Mouse (Mus musculus) testis, adult 2 months (tissue): Measurements from ENCODE around the gene P3h3. TPM values are rescaled to one million over a fixed set of nuclear protein-coding genes. Genes with fewer than 3 reads are reported as not detected.
"Not testable (repeated sequence)": the region's sequence is repeated elsewhere in the genome, so short reads cannot be mapped to it uniquely, and the experiment has no call there.

Experiments
- H3K27ac ChIP-seq: fragments of 200-500 bp; 2 replicates; pipeline ENCODE4 v1.5.1; 2012; ENCODE audit warnings: low read depth, low read length; ENCODE audit not compliant: control insufficient read depth, insufficient read depth
- H3K27me3 ChIP-seq: fragments of 200-500 bp; 2 replicates; pipeline ENCODE4 v1.6.1; 2012; ENCODE audit warnings: mild to moderate bottlenecking, low read length, moderate library complexity; ENCODE audit not compliant: control insufficient read depth, insufficient read depth
- H3K36me3 ChIP-seq: fragments of 200-500 bp; 2 replicates; pipeline ENCODE4 v1.6.1; 2012; ENCODE audit warnings: mild to moderate bottlenecking, low read length; ENCODE audit not compliant: control insufficient read depth, insufficient read depth
- H3K4me1 ChIP-seq: fragments of 200-500 bp; 2 replicates; pipeline ENCODE4 v1.6.1; 2012; ENCODE audit warnings: low read length; ENCODE audit not compliant: control insufficient read depth, insufficient read depth
- H3K4me3 ChIP-seq: fragments of 200-500 bp; 2 replicates; pipeline ENCODE4 v1.5.1; 2012; ENCODE audit warnings: low read depth, mild to moderate bottlenecking, low read length, moderate library complexity, mixed read lengths; ENCODE audit not compliant: control insufficient read depth
- CTCF ChIP-seq: fragments of 200-500 bp; IDR thresholded peaks from 2 replicates; pipeline ENCODE4 v1.5.1; 2012; ENCODE audit warnings: low read depth, mild to moderate bottlenecking, inconsistent platforms, low read length, moderate library complexity; ENCODE audit not compliant: control insufficient read depth, insufficient read depth, insufficient replicate concordance
- POLR2A ChIP-seq: fragments of 200-500 bp; IDR thresholded peaks from 2 replicates; pipeline ENCODE4 v1.6.1; 2012; ENCODE audit warnings: low read depth, mild to moderate bottlenecking, inconsistent platforms, low read length, moderate library complexity; ENCODE audit not compliant: control insufficient read depth
- polyA plus RNA-seq: library from polyadenylated mRNA; depleted of rRNA; stranded (reverse); fragments of >200 nt; gene quantifications from 2 replicates; pipeline ENCODE4 v1.2.3, GENCODE M21; 2012; rRNA removed

Gene P3h3
- polyA plus RNA-seq, 1 experiment = 1.5 TPM

DNA sequence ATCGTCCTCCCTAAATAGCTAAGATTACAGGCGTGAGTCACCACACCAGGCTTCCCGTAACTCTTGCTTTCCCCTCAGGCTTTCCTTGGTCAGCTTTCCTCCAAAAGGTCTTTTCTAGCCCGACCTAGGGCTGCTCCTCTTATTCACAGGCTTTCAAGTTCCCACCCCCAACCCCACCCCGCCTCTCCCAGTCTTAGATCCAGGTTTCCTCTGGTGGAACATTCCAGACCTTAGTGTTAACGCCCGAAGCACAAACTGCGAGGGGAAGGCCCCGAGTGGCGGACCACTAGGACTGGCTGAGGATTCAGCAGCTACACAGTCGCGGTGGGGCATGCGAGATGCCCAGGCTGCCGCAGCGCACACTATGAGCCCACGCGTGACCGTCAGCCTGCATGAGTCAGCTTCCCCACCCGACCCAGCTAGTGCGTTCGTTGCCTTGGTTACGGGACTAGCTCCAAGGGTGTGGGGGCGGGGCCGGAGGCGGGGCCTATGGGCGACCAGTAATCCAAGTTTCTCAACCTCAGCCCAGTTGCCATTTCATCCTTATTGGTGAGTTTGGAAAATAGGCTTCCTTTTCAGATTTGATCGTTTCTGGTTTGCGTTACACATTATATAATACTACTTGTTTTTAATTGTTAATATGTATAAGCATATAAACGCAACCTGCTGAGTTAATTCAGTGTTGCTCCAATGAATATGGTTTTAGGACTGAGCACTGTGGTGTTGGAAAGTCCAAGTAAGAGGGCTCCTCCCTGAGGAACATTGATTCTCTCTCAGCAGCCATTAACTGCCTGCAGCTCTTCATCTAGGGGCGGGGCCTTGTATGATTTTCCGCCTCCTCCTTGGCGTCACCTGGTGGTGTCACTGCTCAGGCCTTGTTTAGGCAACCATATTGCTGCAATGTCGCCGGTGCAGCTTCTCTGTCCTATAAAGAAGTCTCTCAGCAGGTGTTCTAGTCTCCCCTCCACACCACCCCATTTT lies 51.9 kb downstream of the P3h3 start:
- Histone ChIP-seq H3K27ac (peak overlapping the region; percentile 97), H3K4me1 (peaks cover 29% of the 10 kb centered on the region), H3K27me3 (no peaks in the 10 kb centered on the region), H3K36me3 (no peaks in the 10 kb centered on the region; the same call in 1 of the 2 replicates), H3K4me3 (peak overlapping the region; percentile 93)
- TF ChIP-seq POLR2A = peak; percentile 95
- no peak for TF ChIP-seq CTCF

DNA sequence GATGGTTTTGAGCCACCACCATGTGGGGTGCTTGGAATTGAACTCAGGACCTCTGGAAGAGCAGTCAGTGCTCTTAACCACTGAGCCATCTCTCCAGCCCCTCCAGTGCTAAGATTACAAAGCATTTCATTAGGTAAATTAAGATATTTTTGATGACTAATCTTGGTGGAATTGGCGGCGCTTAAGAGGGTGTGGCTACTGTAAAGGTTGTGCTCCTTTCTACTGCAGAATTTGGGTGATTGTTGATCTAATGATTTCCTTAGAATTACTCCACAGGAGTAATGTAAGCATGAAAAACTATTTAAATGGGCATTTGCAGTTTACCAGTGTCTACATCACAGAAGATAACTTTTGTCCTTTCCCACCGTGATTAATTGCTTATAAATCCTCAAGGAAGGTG lies 53.2 kb downstream of the P3h3 start:
- H3K4me1 ChIP-seq = peaks cover 22% of the 10 kb centered on the region
- no peaks in the 10 kb centered on the region for H3K27me3 ChIP-seq
- H3K36me3 ChIP-seq = no peaks in the 10 kb centered on the region; the same call in 1 of the 2 replicates
- H3K27ac ChIP-seq = no peak overlapping the region
- H3K4me3 ChIP-seq = peak overlapping the region; percentile 93
- no peak for TF ChIP-seq CTCF
- no peak for TF ChIP-seq POLR2A

GRCm38 (mm10) chr6:124803691-124804090 lies 53.9 kb downstream of the P3h3 start:
- not testable (repeated sequence) for H3K27ac ChIP-seq, H3K27me3 ChIP-seq, H3K36me3 ChIP-seq

GRCm38 (mm10) chr6:124803061-124803460 lies 54.5 kb downstream of the P3h3 start:
- no peak overlapping the region for H3K4me3 ChIP-seq
- no peaks in the 10 kb centered on the region for H3K36me3 ChIP-seq
- H3K27me3 ChIP-seq = no peaks in the 10 kb centered on the region
- no peak overlapping the region for H3K27ac ChIP-seq
- H3K4me1 ChIP-seq = peaks cover 11% of the 10 kb centered on the region
- no peak for TF ChIP-seq POLR2A
- no peak for TF ChIP-seq CTCF

More at GRCm38 (mm10) chr6:124803691-124804090, 53.9 kb downstream of the P3h3 start:
- H3K4me3 ChIP-seq = not testable (repeated sequence)
- H3K4me1 ChIP-seq = peaks cover 16% of the 10 kb centered on the region

- H3K4me3 ChIP-seq, H3K27ac ChIP-seq, H3K36me3 ChIP-seq, H3K27me3 ChIP-seq: not testable (repeated sequence)
- peaks cover 11% of the 10 kb centered on the region for H3K4me1 ChIP-seq
These were observed 55.2 kb downstream of the P3h3 start for GRCm38 (mm10) chr6:124802400-124802799.

- TF ChIP-seq CTCF = no peak
- Histone ChIP-seq H3K27ac (no peak overlapping the region), H3K27me3 (no peaks in the 10 kb centered on the region), H3K4me3 (no peak overlapping the region), H3K36me3 (no peaks in the 10 kb centered on the region), H3K4me1 (no peaks in the 10 kb centered on the region)
These were observed 61.4 kb downstream of the P3h3 start for GRCm38 (mm10) chr6:124796200-124796599.

- TF ChIP-seq CTCF (no peak), POLR2A (no peak)
- Histone ChIP-seq H3K27ac (no peak overlapping the region), H3K27me3 (no peaks in the 10 kb centered on the region), H3K4me1 (no peaks in the 10 kb centered on the region), H3K4me3 (no peak overlapping the region), H3K36me3 (no peaks in the 10 kb centered on the region)
These were observed 61.8 kb downstream of the P3h3 start for GRCm38 (mm10) chr6:124795781-124796180.

DNA sequence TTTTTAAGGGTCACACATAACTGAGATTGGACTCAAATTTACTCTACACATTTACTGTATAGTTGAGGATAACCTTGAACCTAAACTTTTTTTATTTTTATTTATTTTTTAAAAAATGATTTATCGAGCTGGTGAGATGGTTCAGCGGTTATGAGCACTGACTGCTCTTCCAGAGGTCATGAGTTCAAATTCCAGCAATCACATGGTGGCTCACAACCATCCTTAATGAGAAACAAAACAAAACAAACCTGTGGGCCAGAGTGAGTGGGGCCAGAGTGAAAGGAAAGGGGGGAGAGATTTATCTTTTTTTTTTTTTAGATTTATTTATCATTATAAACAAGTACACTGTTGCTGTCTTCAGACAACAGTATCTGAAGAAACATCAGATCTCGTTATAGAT lies 65.6 kb downstream of the P3h3 start:
- Histone ChIP-seq H3K27ac (no peak overlapping the region), H3K36me3 (no peaks in the 10 kb centered on the region), H3K4me1 (no peaks in the 10 kb centered on the region), H3K27me3 (no peaks in the 10 kb centered on the region), H3K4me3 (no peak overlapping the region)
- TF ChIP-seq POLR2A (no peak), CTCF (no peak)

Other genes with a start within 250 kb of the P3h3 start
- gene C1s2, start 221.7 kb downstream of the P3h3 start, polyA plus RNA-seq = 0.19 and 0.32 TPM in 2 replicates
- 282 and 286 TPM in 2 replicates for gene Lpcat3, start 194.7 kb downstream of the P3h3 start, polyA plus RNA-seq
- gene Emg1, start 145.6 kb downstream of the P3h3 start, polyA plus RNA-seq = 39.9 and 44.1 TPM in 2 replicates
- 47.6 and 50.5 TPM in 2 replicates for gene Phb2, start 145.4 kb downstream of the P3h3 start, polyA plus RNA-seq
- gene Ptpn6, start 119.0 kb downstream of the P3h3 start, polyA plus RNA-seq = 1.4 and 1.9 TPM in 2 replicates
- 207 and 220 TPM in 2 replicates for gene Grcc10, start 116.4 kb downstream of the P3h3 start, polyA plus RNA-seq
- gene Gm45234, start 101.7 kb downstream of the P3h3 start, polyA plus RNA-seq = 0.05 TPM in 1 of 2 replicates, not detected in the other
- 69.3 and 76.1 TPM in 2 replicates for gene Atn1, start 101.2 kb downstream of the P3h3 start, polyA plus RNA-seq
- 0.51 and 0.63 TPM in 2 replicates for gene Eno2, start 88.1 kb downstream of the P3h3 start, polyA plus RNA-seq
- gene Lrrc23, start 78.0 kb downstream of the P3h3 start, polyA plus RNA-seq = 105 and 106 TPM in 2 replicates
- 63.6 and 78.1 TPM in 2 replicates for gene Spsb2, start 49.1 kb downstream of the P3h3 start, polyA plus RNA-seq
- gene Tpi1, start 43.5 kb downstream of the P3h3 start, polyA plus RNA-seq = 471 and 473 TPM in 2 replicates
- 37.4 and 41.2 TPM in 2 replicates for gene Usp5, start 28.3 kb downstream of the P3h3 start, polyA plus RNA-seq
- 218 and 250 TPM in 2 replicates for gene Cdca3, start 28.2 kb downstream of the P3h3 start, polyA plus RNA-seq
- gene Gnb3, start 17.5 kb downstream of the P3h3 start, polyA plus RNA-seq = 0.07 TPM in 1 of 2 replicates, not detected in the other
- gene Gpr162, start 6.2 kb upstream of the P3h3 start, polyA plus RNA-seq = 9.0 and 9.6 TPM in 2 replicates
- gene Cd4, start 30.5 kb upstream of the P3h3 start, polyA plus RNA-seq = 0.53 and 0.67 TPM in 2 replicates
- gene Lag3, start 54.0 kb upstream of the P3h3 start, polyA plus RNA-seq = 0.11 and 0.12 TPM in 2 replicates
- 142 and 168 TPM in 2 replicates for gene Ptms, start 62.4 kb upstream of the P3h3 start, polyA plus RNA-seq
- 75.4 and 76.5 TPM in 2 replicates for gene Mlf2, start 73.6 kb upstream of the P3h3 start, polyA plus RNA-seq
- 387 and 413 TPM in 2 replicates for gene Cops7a, start 107.8 kb upstream of the P3h3 start, polyA plus RNA-seq
- 0.23 and 0.38 TPM in 2 replicates for gene Pianp, start 138.9 kb upstream of the P3h3 start, polyA plus RNA-seq
- 50.2 and 53.1 TPM in 2 replicates for gene Zfp384, start 151.4 kb upstream of the P3h3 start, polyA plus RNA-seq
- 11.3 and 11.8 TPM in 2 replicates for gene Ing4, start 182.0 kb upstream of the P3h3 start, polyA plus RNA-seq
- 1,698 and 1,947 TPM in 2 replicates for gene Acrbp, start 191.9 kb upstream of the P3h3 start, polyA plus RNA-seq
- 0.31 and 0.32 TPM in 2 replicates for gene Lpar5, start 210.2 kb upstream of the P3h3 start, polyA plus RNA-seq
- 42.5 and 43.0 TPM in 2 replicates for gene Chd4, start 238.2 kb upstream of the P3h3 start, polyA plus RNA-seq